Mouse (Mus musculus) E14TG2a.4 (cell line): ENCODE results near the gene Rrp1b.

Experiments used
- H3K27me3 ChIP-seq: 2 replicates; pipeline ENCODE4 v1.6.1; 2014; ENCODE audit warnings: low read length, control low read depth; ENCODE audit not compliant: insufficient read depth
- H3K36me3 ChIP-seq: 2 replicates; pipeline ENCODE4 v1.6.1; 2014; ENCODE audit warnings: low read length, control low read depth; ENCODE audit not compliant: insufficient read depth
- H3K4me1 ChIP-seq: replicated peaks from 2 replicates; pipeline ENCODE4 v1.6.1; 2014; ENCODE audit warnings: low read depth, low read length, control low read depth
- H3K4me3 ChIP-seq: replicated peaks from 2 replicates; pipeline ENCODE4 v1.5.1; 2014; ENCODE audit warnings: mild to moderate bottlenecking, low read length
- H3K9me3 ChIP-seq: 2 replicates; pipeline ENCODE4 v1.6.1; 2014; ENCODE audit warnings: low read length, control low read depth
- CTCF ChIP-seq: conservative IDR thresholded peaks from 2 replicates; pipeline ENCODE4 v1.5.1; 2014; ENCODE audit warnings: low read length
- NANOG ChIP-seq: IDR thresholded peaks from 2 replicates; pipeline ENCODE4 v1.6.1; 2014; ENCODE audit warnings: borderline replicate concordance, low read length, mixed read lengths
- POU5F1 ChIP-seq: IDR thresholded peaks from 2 replicates; pipeline ENCODE4 v1.6.1; 2014; ENCODE audit warnings: low read length, borderline replicate concordance

The Rrp1b gene

GRCm38 (mm10) chr17:32110980-32111780, 75.3 kb downstream of the Rrp1b start:
- Histone ChIP-seq H3K27me3 (peaks cover 65% of the 10 kb centered on the region), H3K4me1 (peaks cover 32% of the 10 kb centered on the region), H3K36me3 (peaks cover 12% of the 10 kb centered on the region; the same call in 1 of the 2 replicates), H3K9me3 (no peaks in the 10 kb centered on the region), H3K4me3 (no peak overlapping the region)
- TF ChIP-seq CTCF (no peak), NANOG (no peak), POU5F1 (no peak)
